Mouse (Mus musculus): ENCODE results near the gene Lsamp.

DNA sequence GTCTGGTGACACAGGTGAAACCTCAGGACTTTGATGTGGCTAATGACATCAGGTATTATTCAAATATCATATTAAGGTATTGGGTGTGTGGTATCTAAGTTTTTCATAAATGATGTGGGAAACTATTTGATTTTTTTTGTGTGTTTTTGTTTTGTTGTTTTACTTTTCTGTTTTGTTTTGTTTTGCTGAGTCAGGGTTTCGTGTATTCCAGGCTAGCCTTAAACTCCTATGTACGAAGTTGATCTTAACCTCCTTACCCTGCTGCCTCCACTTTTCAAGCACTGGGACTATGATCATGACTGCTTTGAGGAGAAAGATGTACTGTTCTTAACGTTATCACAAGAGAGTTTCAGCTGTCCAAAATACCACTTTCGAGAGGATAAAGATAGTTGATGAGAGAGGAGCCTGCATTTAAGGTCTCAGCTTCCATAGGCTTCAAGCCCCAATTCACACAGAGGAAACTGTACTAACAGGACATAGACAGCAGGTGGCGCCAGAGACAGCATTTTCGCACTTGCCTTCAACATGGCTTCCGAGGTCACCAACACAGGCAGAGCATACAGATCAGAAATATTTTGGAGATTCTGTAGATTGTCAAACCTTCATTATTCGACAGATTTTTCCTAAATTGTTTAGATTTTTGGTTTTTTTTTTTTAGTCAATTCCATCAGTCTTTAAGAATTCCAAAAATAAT, 2185.4 kb downstream of the Lsamp start:
- no peak for TF ChIP-seq GATA1 (IDR thresholded peaks at IDR 0.05; ENCODE audit: borderline replicate concordance, low read length)
- TF ChIP-seq FLI1 (IDR thresholded peaks at IDR 0.05; ENCODE audit: low read length) = no peak
